In the genomic region with DNA sequence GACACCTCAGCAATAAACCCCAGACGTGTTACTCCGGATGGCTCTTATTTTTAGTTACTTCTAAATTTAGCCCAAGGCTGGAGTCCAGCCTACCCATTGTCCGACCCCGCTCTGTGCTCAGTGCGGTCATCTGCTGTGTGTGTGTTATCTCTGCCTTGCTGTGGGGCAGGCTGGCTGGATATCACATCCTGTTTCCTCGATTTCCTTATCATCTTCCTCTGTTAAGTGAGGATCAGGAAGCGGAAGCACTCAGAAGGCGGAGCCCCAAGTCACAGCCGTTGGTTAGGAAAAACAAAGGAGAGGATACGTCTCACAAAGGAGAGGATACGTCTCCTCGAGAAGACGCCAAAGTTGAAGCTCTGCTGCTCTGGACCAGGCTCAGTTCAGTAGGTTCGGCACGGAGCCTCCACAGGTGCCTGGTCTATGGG, we compare ENCODE assay signal across 8 mouse cellular contexts.
DNase-seq lines count a peak whose midpoint lies in the region; ATAC-seq and TF ChIP-seq lines count a peak whose summit lies in the region.

No protein-coding gene starts in this region.

- TF ChIP-seq CTCF in thymus, adult 2 months (IDR thresholded peaks at IDR 0.05; ENCODE audit: borderline replicate concordance, control insufficient read depth, extremely low read depth, insufficient read depth, low read length, poor library complexity) = no peak

- H3K4me1 ChIP-seq in embryonic facial prominence, embryonic 15.5 days = peaks cover 6% of the 10 kb centered on the region
- no peaks in the 10 kb centered on the region; the same call in 1 of the 2 replicates for H3K4me1 ChIP-seq in liver, embryonic 16.5 days (ENCODE audit: control insufficient read depth, low read depth, low read length)
- peaks cover 8% of the 10 kb centered on the region for H3K4me1 ChIP-seq in thymus, adult 2 months (replicated peaks; ENCODE audit: control insufficient read depth, insufficient read depth, low read length)

- H3K27ac ChIP-seq in embryonic facial prominence, embryonic 15.5 days (replicated peaks) = no peak overlapping the region
- no peak overlapping the region for H3K27ac ChIP-seq in liver, embryonic 16.5 days (ENCODE audit: low read length)
- H3K27ac ChIP-seq in thymus, adult 2 months (ENCODE audit: control insufficient read depth, insufficient read depth, low read length) = no peak overlapping the region

- intact Hi-C loops in gastrocnemius, postnatal 36 days (cut with DNase I) = no loop called here

- H3K27me3 ChIP-seq in embryonic facial prominence, embryonic 15.5 days = no peaks in the 10 kb centered on the region
- no peaks in the 10 kb centered on the region for H3K27me3 ChIP-seq in liver, embryonic 16.5 days (ENCODE audit: control insufficient read depth, insufficient read depth, low read depth, low read length)
- no peaks in the 10 kb centered on the region for H3K27me3 ChIP-seq in thymus, adult 2 months (ENCODE audit: control insufficient read depth, insufficient read depth, low read length)

- no peak overlapping the region for H3K4me2 ChIP-seq in embryonic facial prominence, embryonic 15.5 days (replicated peaks)
- no peak overlapping the region for H3K4me2 ChIP-seq in liver, embryonic 16.5 days (ENCODE audit: low read depth, low read length)

- WGBS in embryonic facial prominence, embryonic 15.5 days = 79% methylated on average over 15 of the region's 15 CpGs
- WGBS in liver, embryonic 16.5 days (ENCODE audit: insufficient replicate concordance) = 26% methylated on average over 15 of the region's 15 CpGs
- WGBS in thymus, adult 2 months = 95% methylated on average over 15 of the region's 15 CpGs

- H3K9ac ChIP-seq in embryonic facial prominence, embryonic 15.5 days = no peak overlapping the region
- no peak overlapping the region for H3K9ac ChIP-seq in liver, embryonic 16.5 days (ENCODE audit: low read depth, low read length)

- no peak overlapping the region for H3K4me3 ChIP-seq in embryonic facial prominence, embryonic 15.5 days (replicated peaks)
- no peak overlapping the region for H3K4me3 ChIP-seq in liver, embryonic 16.5 days (ENCODE audit: low read depth, low read length)
- H3K4me3 ChIP-seq in thymus, adult 2 months (ENCODE audit: control insufficient read depth, insufficient read depth, low read length) = no peak overlapping the region

- peak; percentile 48 for ATAC-seq in embryonic facial prominence, embryonic 15.5 days (ENCODE audit: insufficient number of reproducible peaks, low FRiP score, low TSS enrichment, low read depth)
- peak; percentile 80 for ATAC-seq in liver, embryonic 16.5 days (ENCODE audit: low read depth)

- TF ChIP-seq POLR2A in thymus, adult 2 months (IDR thresholded peaks at IDR 0.05; ENCODE audit: control insufficient read depth, extremely low read depth, insufficient read depth, low read length, poor library complexity) = no peak

- H3K9me3 ChIP-seq in embryonic facial prominence, embryonic 15.5 days (replicated peaks) = no peaks in the 10 kb centered on the region
- no peaks in the 10 kb centered on the region for H3K9me3 ChIP-seq in liver, embryonic 16.5 days (replicated peaks; ENCODE audit: control insufficient read depth, low read length)

- DNase-seq in adrenal gland, adult 2 months = peak; percentile 49
- DNase-seq in adrenal gland, adult 18-20 months (ENCODE audit: low spot score in 2 of 2) = no peak
- peak; percentile 32 for DNase-seq in kidney, adult 18-20 months
- no peak for DNase-seq in spleen, postnatal 14 days (ENCODE audit: low spot score in 2 of 2)
- no peak for DNase-seq in thymus, adult 2 months
- no peak for DNase-seq in gastrocnemius, postnatal 36 days

- peaks cover 4% of the 10 kb centered on the region; the same call in 1 of the 2 replicates for H3K36me3 ChIP-seq in embryonic facial prominence, embryonic 15.5 days
- no peaks in the 10 kb centered on the region for H3K36me3 ChIP-seq in liver, embryonic 16.5 days (ENCODE audit: control insufficient read depth, insufficient read depth)
- H3K36me3 ChIP-seq in thymus, adult 2 months (ENCODE audit: control insufficient read depth, insufficient read depth, low read length) = no peaks in the 10 kb centered on the region

Comparison
In these comparisons a context has a peak if more than half of its experiments do, and no peak if none do; other contexts are left out.
1. DNase-seq: peak in adrenal gland, adult 2 months (single experiment) and kidney, adult 18-20 months (single experiment); none in adrenal gland, adult 18-20 months (0 of 2), spleen, postnatal 14 days (0 of 2), thymus, adult 2 months (single experiment) and gastrocnemius, postnatal 36 days (0 of 2).